Mouse (Mus musculus): Measurements from ENCODE around the gene Chrna9.

The Chrna9 gene

GRCm38 (mm10) chr5:65934783-65935182 is at the start of gene Chrna9:
Gene Chrna9 (plus strand): TSS chr5:65934921.
- DNase-seq (ENCODE audit: inconsistent ontology term), result no peak

GRCm38 (mm10) chr5:65885699-65886443 is 48.9 kb upstream of the Chrna9 start:
- no peak for DNase-seq (ENCODE audit: inconsistent ontology term)

- no peak for DNase-seq (ENCODE audit: inconsistent ontology term)
Measured at GRCm38 (mm10) chr5:65888102-65888501, 46.6 kb upstream of the Chrna9 start.

GRCm38 (mm10) chr5:65888998-65889397 is 45.7 kb upstream of the Chrna9 start:
- no peak for DNase-seq (ENCODE audit: inconsistent ontology term)

GRCm38 (mm10) chr5:65891251-65891826 is 43.4 kb upstream of the Chrna9 start:
- peak; percentile 75 for DNase-seq (ENCODE audit: inconsistent ontology term)

GRCm38 (mm10) chr5:65895121-65895692 is 39.5 kb upstream of the Chrna9 start:
- no peak for DNase-seq (ENCODE audit: inconsistent ontology term)

- DNase-seq (ENCODE audit: inconsistent ontology term), result no peak
Measured at GRCm38 (mm10) chr5:65895764-65896163, 39.0 kb upstream of the Chrna9 start.

GRCm38 (mm10) chr5:65897731-65898130 is 37.0 kb upstream of the Chrna9 start:
- DNase-seq (ENCODE audit: inconsistent ontology term), result no peak

GRCm38 (mm10) chr5:65898683-65899082 is 36.0 kb upstream of the Chrna9 start:
- DNase-seq (ENCODE audit: inconsistent ontology term), result no peak

- no peak for DNase-seq (ENCODE audit: inconsistent ontology term)
Measured at GRCm38 (mm10) chr5:65900113-65900512, 34.6 kb upstream of the Chrna9 start.

GRCm38 (mm10) chr5:65900862-65901265 is 33.9 kb upstream of the Chrna9 start:
- peak; percentile 58 for DNase-seq (ENCODE audit: inconsistent ontology term)

- DNase-seq (ENCODE audit: inconsistent ontology term), result no peak
Measured at GRCm38 (mm10) chr5:65901868-65902418, 32.8 kb upstream of the Chrna9 start.

GRCm38 (mm10) chr5:65902811-65903210 is 31.9 kb upstream of the Chrna9 start:
- DNase-seq (ENCODE audit: inconsistent ontology term), result no peak

GRCm38 (mm10) chr5:65904476-65904875 is 30.2 kb upstream of the Chrna9 start:
- no peak for DNase-seq (ENCODE audit: inconsistent ontology term)

- DNase-seq (ENCODE audit: inconsistent ontology term), result peak; percentile 87
Measured at GRCm38 (mm10) chr5:65908751-65909150, 26.0 kb upstream of the Chrna9 start.

- peak; percentile 21 for DNase-seq (ENCODE audit: inconsistent ontology term)
Measured at GRCm38 (mm10) chr5:65909321-65909720, 25.4 kb upstream of the Chrna9 start.

GRCm38 (mm10) chr5:65910398-65910797 is 24.3 kb upstream of the Chrna9 start:
- DNase-seq (ENCODE audit: inconsistent ontology term), result no peak

- no peak for DNase-seq (ENCODE audit: inconsistent ontology term)
Measured at GRCm38 (mm10) chr5:65911676-65912075, 23.0 kb upstream of the Chrna9 start.

- no peak for DNase-seq (ENCODE audit: inconsistent ontology term)
Measured at GRCm38 (mm10) chr5:65912201-65912600, 22.5 kb upstream of the Chrna9 start.

GRCm38 (mm10) chr5:65913126-65913525 is 21.6 kb upstream of the Chrna9 start:
- DNase-seq (ENCODE audit: inconsistent ontology term), result no peak

- DNase-seq (ENCODE audit: inconsistent ontology term), result no peak
Measured at GRCm38 (mm10) chr5:65914342-65914741, 20.4 kb upstream of the Chrna9 start.

- no peak for DNase-seq (ENCODE audit: inconsistent ontology term)
Measured at GRCm38 (mm10) chr5:65916930-65917329, 17.8 kb upstream of the Chrna9 start.

- DNase-seq (ENCODE audit: inconsistent ontology term), result no peak
Measured at GRCm38 (mm10) chr5:65918601-65919000, 16.1 kb upstream of the Chrna9 start.
